Mouse (Mus musculus): ENCODE measurements at regions not wholly inside any gene's neighbourhood (a gene's known extent, or its start where the extent isn't known, plus 50 kb on each side); places are given as distances from the start of the nearest gene placed in this dataset.

DNA sequence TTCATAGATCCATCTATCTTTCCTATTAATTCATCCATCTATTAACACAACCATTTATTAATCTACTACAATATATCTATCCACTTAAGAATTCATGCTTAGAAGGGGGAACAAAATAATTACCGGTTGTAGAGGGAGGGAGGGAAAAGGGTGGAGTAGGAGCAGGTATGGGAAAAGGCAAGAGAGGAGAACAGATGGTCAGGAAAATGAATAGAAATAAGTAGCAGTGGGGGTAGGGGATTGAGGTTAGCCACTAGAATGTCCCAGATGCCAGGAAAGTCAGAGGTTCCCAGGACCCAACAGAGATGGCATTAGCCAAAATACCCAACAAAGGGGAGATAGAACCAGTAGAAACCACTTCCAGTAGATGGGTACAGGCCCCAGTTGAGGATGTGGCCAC lies 164.5 kb upstream of the Crbn start:
- TF ChIP-seq CTCF (IDR thresholded peaks at IDR 0.05; ENCODE audit: control insufficient read depth, insufficient read depth, insufficient read length) = no peak
- TF ChIP-seq CEBPB (IDR thresholded peaks at IDR 0.05; ENCODE audit: low read depth) = no peak
- no peak for TF ChIP-seq MYOG (IDR thresholded peaks at IDR 0.05; ENCODE audit: control insufficient read depth, extremely low read depth, insufficient read length)
- TF ChIP-seq USF1 (IDR thresholded peaks at IDR 0.05; ENCODE audit: low read depth) = no peak
- no peak for TF ChIP-seq MAX (IDR thresholded peaks at IDR 0.05)
- no peak for TF ChIP-seq MYOD1 (IDR thresholded peaks at IDR 0.05; ENCODE audit: control insufficient read depth, insufficient read length, low read depth)

All from C2C12 (cell line).